Mouse (Mus musculus) lung, embryonic 15.5 days (tissue): ENCODE data around the gene Klf13. TPM values are rescaled to one million over a fixed set of nuclear protein-coding genes. Genes with fewer than 3 reads are reported as not detected.
A peak's percentile ranks its signal among the peaks of the same experiment; 100 is the strongest.

Source experiments
- ATAC-seq: fragments of 200-750 bp; cut with Nextera tagmentation; 2 replicates; pipeline ENCODE4 v1.8.0; 2017; ENCODE audit warnings: moderate number of reproducible peaks, borderline replicate concordance; ENCODE audit not compliant: low FRiP score, low TSS enrichment; ENCODE audit errors: extremely low read depth
- H3K27ac ChIP-seq: fragments of 300-500 bp; sonication (generic); 2 replicates; pipeline ENCODE4 v1.5.1; 2015; ENCODE audit warnings: moderate library complexity, mild to moderate bottlenecking, inconsistent platforms
- H3K27me3 ChIP-seq: fragments of 300-500 bp; sonication (generic); 2 replicates; pipeline ENCODE4 v1.6.1; 2015; ENCODE audit warnings: inconsistent platforms
- H3K36me3 ChIP-seq: fragments of 300-500 bp; sonication (generic); 2 replicates; pipeline ENCODE4 v1.6.1; 2015; ENCODE audit warnings: inconsistent platforms
- H3K4me1 ChIP-seq: fragments of 300-500 bp; sonication (generic); 2 replicates; pipeline ENCODE4 v1.6.1; 2015; ENCODE audit warnings: inconsistent platforms
- H3K4me2 ChIP-seq: fragments of 300-500 bp; sonication (generic); 2 replicates; pipeline ENCODE4 v1.6.1; 2015; ENCODE audit warnings: inconsistent platforms, mild to moderate bottlenecking, moderate library complexity
- H3K4me3 ChIP-seq: fragments of 300-500 bp; sonication (generic); 2 replicates; pipeline ENCODE4 v1.5.1; 2015; ENCODE audit warnings: mild to moderate bottlenecking, inconsistent platforms
- H3K9ac ChIP-seq: fragments of 300-500 bp; sonication (generic); 2 replicates; pipeline ENCODE4 v1.6.1; 2015; ENCODE audit warnings: inconsistent platforms
- H3K9me3 ChIP-seq: fragments of 300-500 bp; sonication (generic); 2 replicates; pipeline ENCODE4 v1.6.1; 2016; ENCODE audit warnings: inconsistent platforms
- WGBS: fragments of 180-500 bp; shearing (Covaris S2); methylation state at CpG from one replicate; pipeline ENCODE4 v1.1.7; 2015; 5-methylcytosine and 5-hydroxymethylcytosine counted together
- polyA plus RNA-seq: library from polyadenylated mRNA; unstranded; fragments of >200 nt; fragmentation: Nextera tagmentation; extraction: Ambion mirVana; gene quantifications from 2 replicates; pipeline ENCODE4 v1.2.1, GENCODE M21; 2015

Gene Klf13
- polyA plus RNA-seq, 1 experiment from 2014 or later, result 35.1 TPM

GRCm38 (mm10) chr7:63943946-63944345 lies 5.2 kb upstream of the Klf13 start:
- Histone ChIP-seq H3K36me3 (no peaks in the 10 kb centered on the region), H3K4me2 (no peak overlapping the region), H3K4me1 (peaks cover 10% of the 10 kb centered on the region), H3K9ac (no peak overlapping the region), H3K27me3 (no peaks in the 10 kb centered on the region), H3K27ac (no peak overlapping the region), H3K9me3 (no peaks in the 10 kb centered on the region), H3K4me3 (no peak overlapping the region)
- 42% methylated on average over 2 of the region's 2 CpGs for WGBS
- ATAC-seq, result no peak

GRCm38 (mm10) chr7:63941501-63941900 lies 2.8 kb upstream of the Klf13 start:
- Histone ChIP-seq H3K4me1 (peaks cover 10% of the 10 kb centered on the region), H3K4me3 (no peak overlapping the region), H3K4me2 (no peak overlapping the region), H3K9ac (no peak overlapping the region), H3K9me3 (no peaks in the 10 kb centered on the region), H3K27ac (0 out of 2 replicates have a peak overlapping the region, but pooled peaks have one; percentile 44), H3K27me3 (no peaks in the 10 kb centered on the region), H3K36me3 (no peaks in the 10 kb centered on the region)
- no peak for ATAC-seq
- 58% methylated on average over 4 of the region's 4 CpGs for WGBS

- Histone ChIP-seq H3K4me1 (peaks cover 12% of the 10 kb centered on the region), H3K36me3 (no peaks in the 10 kb centered on the region), H3K4me3 (no peak overlapping the region), H3K27me3 (no peaks in the 10 kb centered on the region), H3K27ac (no peak overlapping the region), H3K9me3 (no peaks in the 10 kb centered on the region), H3K4me2 (no peak overlapping the region), H3K9ac (no peak overlapping the region)
- 77% methylated on average over 3 of the region's 3 CpGs for WGBS
- ATAC-seq, result no peak
These were observed 2.3 kb upstream of the Klf13 start for GRCm38 (mm10) chr7:63941050-63941449.

GRCm38 (mm10) chr7:63940321-63940720 lies 1.6 kb upstream of the Klf13 start:
- H3K9ac ChIP-seq, result no peak overlapping the region
- H3K4me2 ChIP-seq, result peak overlapping the region; percentile 76; the same call in 1 of the 2 replicates
- peaks cover 19% of the 10 kb centered on the region for H3K4me1 ChIP-seq
- no peak for ATAC-seq
- peak overlapping the region; percentile 98 for H3K27ac ChIP-seq
- H3K4me3 ChIP-seq, result no peak overlapping the region
- H3K9me3 ChIP-seq, result no peaks in the 10 kb centered on the region
- WGBS, result 93% methylated on average over 5 of the region's 5 CpGs
- H3K27me3 ChIP-seq, result no peaks in the 10 kb centered on the region
- no peaks in the 10 kb centered on the region for H3K36me3 ChIP-seq

GRCm38 (mm10) chr7:63939397-63939951 lies 759 bp upstream of the Klf13 start:
- Histone ChIP-seq H3K27me3 (no peaks in the 10 kb centered on the region), H3K4me2 (peak overlapping the region; percentile 76), H3K4me3 (peak overlapping the region; percentile 81), H3K9ac (peak overlapping the region; percentile 78), H3K9me3 (no peaks in the 10 kb centered on the region), H3K4me1 (peaks cover 27% of the 10 kb centered on the region), H3K36me3 (no peaks in the 10 kb centered on the region), H3K27ac (peak overlapping the region; percentile 98)
- ATAC-seq, result peak; percentile 74
- under 1% methylated on average over 37 of the region's 39 CpGs for WGBS

- Histone ChIP-seq H3K4me3 (peak overlapping the region; percentile 81), H3K9me3 (no peaks in the 10 kb centered on the region), H3K4me1 (peaks cover 30% of the 10 kb centered on the region), H3K27me3 (no peaks in the 10 kb centered on the region), H3K4me2 (peak overlapping the region; percentile 76), H3K36me3 (no peaks in the 10 kb centered on the region), H3K9ac (peak overlapping the region; percentile 82), H3K27ac (peak overlapping the region; percentile 96)
- ATAC-seq, result peak; percentile 47
- 1% methylated on average over 91 of the region's 121 CpGs for WGBS
These were observed 425 bp downstream of the Klf13 start for GRCm38 (mm10) chr7:63938066-63938913.

- Histone ChIP-seq H3K9ac (peak overlapping the region; percentile 82), H3K27me3 (no peaks in the 10 kb centered on the region), H3K4me2 (peak overlapping the region; percentile 76), H3K4me3 (peak overlapping the region; percentile 81), H3K9me3 (no peaks in the 10 kb centered on the region), H3K36me3 (no peaks in the 10 kb centered on the region), H3K27ac (peak overlapping the region; percentile 96), H3K4me1 (peaks cover 30% of the 10 kb centered on the region)
- ATAC-seq, result peak; percentile 31
- under 1% methylated on average over 75 of the region's 88 CpGs for WGBS
These were observed 1.3 kb downstream of the Klf13 start for GRCm38 (mm10) chr7:63937236-63938065.

GRCm38 (mm10) chr7:63936986-63937235 lies 1.8 kb downstream of the Klf13 start:
- H3K9ac ChIP-seq, result peak overlapping the region; percentile 82
- WGBS, result under 1% methylated on average over 11 of the region's 11 CpGs
- H3K4me1 ChIP-seq, result peaks cover 30% of the 10 kb centered on the region
- no peak for ATAC-seq
- H3K36me3 ChIP-seq, result no peaks in the 10 kb centered on the region
- peak overlapping the region; percentile 96 for H3K27ac ChIP-seq
- no peaks in the 10 kb centered on the region for H3K9me3 ChIP-seq
- peak overlapping the region; percentile 81 for H3K4me3 ChIP-seq
- peak overlapping the region; percentile 76 for H3K4me2 ChIP-seq
- no peaks in the 10 kb centered on the region for H3K27me3 ChIP-seq

GRCm38 (mm10) chr7:63936188-63936985 lies 2.3 kb downstream of the Klf13 start:
- no peaks in the 10 kb centered on the region for H3K36me3 ChIP-seq
- H3K4me1 ChIP-seq, result peaks cover 30% of the 10 kb centered on the region
- H3K4me2 ChIP-seq, result peak overlapping the region; percentile 76
- H3K27ac ChIP-seq, result peak overlapping the region; percentile 96
- H3K9me3 ChIP-seq, result no peaks in the 10 kb centered on the region
- no peaks in the 10 kb centered on the region for H3K27me3 ChIP-seq
- ATAC-seq, result no peak
- peak overlapping the region; percentile 81 for H3K4me3 ChIP-seq
- WGBS, result under 1% methylated on average over 34 of the region's 34 CpGs
- H3K9ac ChIP-seq, result peak overlapping the region; percentile 82

- Histone ChIP-seq H3K9ac (0 out of 2 replicates have a peak overlapping the region, but pooled peaks have one; percentile 82), H3K4me3 (peak overlapping the region; percentile 81), H3K36me3 (no peaks in the 10 kb centered on the region), H3K27ac (peak overlapping the region; percentile 96; the same call in 1 of the 2 replicates), H3K27me3 (no peaks in the 10 kb centered on the region), H3K4me2 (peak overlapping the region; percentile 76), H3K9me3 (no peaks in the 10 kb centered on the region), H3K4me1 (peaks cover 30% of the 10 kb centered on the region)
- no peak for ATAC-seq
- 24% methylated on average over 8 of the region's 8 CpGs for WGBS
These were observed 2.9 kb downstream of the Klf13 start for GRCm38 (mm10) chr7:63935809-63936187.

- no peak overlapping the region for H3K27ac ChIP-seq
- no peaks in the 10 kb centered on the region for H3K9me3 ChIP-seq
- no peak overlapping the region for H3K9ac ChIP-seq
- WGBS, result 57% methylated on average over 1 of the region's 1 CpGs
- H3K4me1 ChIP-seq, result peaks cover 21% of the 10 kb centered on the region
- H3K27me3 ChIP-seq, result no peaks in the 10 kb centered on the region
- H3K4me2 ChIP-seq, result no peak overlapping the region
- no peak for ATAC-seq
- H3K36me3 ChIP-seq, result no peaks in the 10 kb centered on the region
- no peak overlapping the region for H3K4me3 ChIP-seq
These were observed 4.2 kb downstream of the Klf13 start for GRCm38 (mm10) chr7:63934530-63934929.
